ENCODE assay signal across 8 mouse cellular contexts in genomic region chr9:42263709-42264111, GRCm38 (mm10). TPM values are rescaled to one million over a fixed set of nuclear protein-coding genes. Genes with fewer than 3 reads are reported as not detected.
DNase-seq lines count a peak whose midpoint lies in the region; ATAC-seq and TF ChIP-seq lines count a peak whose summit lies in the region.

No protein-coding gene starts in this region.

- H3K9me3 ChIP-seq in forebrain, postnatal 0 days (ENCODE audit: low read length): no peaks in the 10 kb centered on the region
- no peaks in the 10 kb centered on the region for H3K9me3 ChIP-seq in limb, embryonic 11.5 days (ENCODE audit: control insufficient read depth, low read length)
- no peaks in the 10 kb centered on the region for H3K9me3 ChIP-seq in midbrain, postnatal 0 days (ENCODE audit: low read length)

- no peak for TF ChIP-seq CTCF in forebrain, postnatal 0 days (IDR thresholded peaks at IDR 0.05; ENCODE audit: low read depth)
- TF ChIP-seq CTCF in midbrain, postnatal 0 days (IDR thresholded peaks at IDR 0.05): no peak

- peaks cover 16% of the 10 kb centered on the region for H3K36me3 ChIP-seq in forebrain, postnatal 0 days (ENCODE audit: insufficient read depth)
- peaks cover 3% of the 10 kb centered on the region; the same call in 1 of the 2 replicates for H3K36me3 ChIP-seq in limb, embryonic 11.5 days (ENCODE audit: control insufficient read depth, insufficient read depth, low read length)
- peaks cover 7% of the 10 kb centered on the region; the same call in 1 of the 2 replicates for H3K36me3 ChIP-seq in midbrain, postnatal 0 days (ENCODE audit: insufficient read depth, low read length)

- ATAC-seq in forebrain, postnatal 0 days: peak; percentile 49
- ATAC-seq in limb, embryonic 11.5 days (ENCODE audit: insufficient number of reproducible peaks, low FRiP score, low TSS enrichment, low read depth): peak; percentile 63
- ATAC-seq in midbrain, postnatal 0 days (ENCODE audit: low FRiP score): peak; percentile 61

- H3K27me3 ChIP-seq in forebrain, postnatal 0 days (ENCODE audit: insufficient read depth, low read length): no peaks in the 10 kb centered on the region
- H3K27me3 ChIP-seq in limb, embryonic 11.5 days (ENCODE audit: control insufficient read depth, insufficient read depth, low read length): no peaks in the 10 kb centered on the region
- H3K27me3 ChIP-seq in midbrain, postnatal 0 days (ENCODE audit: insufficient read depth, low read length): no peaks in the 10 kb centered on the region

- under 1% methylated on average over 16 of the region's 18 CpGs for WGBS in forebrain, postnatal 0 days
- 0% methylated on average over 16 of the region's 18 CpGs for WGBS in limb, embryonic 11.5 days
- WGBS in midbrain, postnatal 0 days: under 1% methylated on average over 18 of the region's 18 CpGs

- intact Hi-C loops in gastrocnemius, postnatal 14 days (cut with DNase I; ENCODE audit: low total_unique reads): no loop called here

- H3K4me2 ChIP-seq in forebrain, postnatal 0 days (ENCODE audit: low read depth): peak overlapping the region; percentile 68
- H3K4me2 ChIP-seq in limb, embryonic 11.5 days (ENCODE audit: low read depth, severe bottlenecking): peak overlapping the region; percentile 67
- peak overlapping the region; percentile 58 for H3K4me2 ChIP-seq in midbrain, postnatal 0 days (ENCODE audit: low read depth, low read length, poor library complexity, severe bottlenecking)

- DNase-seq in gastrocnemius, postnatal 10 days: peak; percentile 25
- DNase-seq in gastrocnemius, postnatal 14 days: no peak
- peak; percentile 17 to 71 for DNase-seq in spleen, postnatal 4 days (ENCODE audit: low spot score in 2 of 2)
- DNase-seq in spleen, postnatal 14 days (ENCODE audit: low spot score in 2 of 2): no peak
- DNase-seq in forebrain, postnatal 0 days: peak; percentile 49
- peak; percentile 59 for DNase-seq in limb, embryonic 11.5 days (ENCODE audit: low spot score)
- DNase-seq in midbrain, postnatal 0 days (ENCODE audit: low spot score): peak; percentile 19
- no peak for DNase-seq in ovary, postnatal 14 days (ENCODE audit: low spot score)

- H3K4me1 ChIP-seq in forebrain, postnatal 0 days (ENCODE audit: insufficient read depth): peaks cover 24% of the 10 kb centered on the region
- H3K4me1 ChIP-seq in limb, embryonic 11.5 days (ENCODE audit: control insufficient read depth, insufficient read depth, low read length): peaks cover 3% of the 10 kb centered on the region
- peaks cover 6% of the 10 kb centered on the region; the same call in 1 of the 2 replicates for H3K4me1 ChIP-seq in midbrain, postnatal 0 days (ENCODE audit: insufficient read depth, low read length)

- peak overlapping the region; percentile 77 for H3K4me3 ChIP-seq in forebrain, postnatal 0 days (ENCODE audit: low read depth, low read length)
- H3K4me3 ChIP-seq in limb, embryonic 11.5 days (ENCODE audit: low read depth, low read length): peak overlapping the region; percentile 80
- peak overlapping the region; percentile 80 for H3K4me3 ChIP-seq in midbrain, postnatal 0 days (ENCODE audit: low read depth, low read length)

- peak overlapping the region; percentile 81 for H3K9ac ChIP-seq in forebrain, postnatal 0 days
- H3K9ac ChIP-seq in limb, embryonic 11.5 days (ENCODE audit: low read length): peak overlapping the region; percentile 78
- peak overlapping the region; percentile 87 for H3K9ac ChIP-seq in midbrain, postnatal 0 days (replicated peaks; ENCODE audit: low read length, poor library complexity, severe bottlenecking)

- H3K27ac ChIP-seq in forebrain, postnatal 0 days (ENCODE audit: low read depth, low read length): peak overlapping the region; percentile 88
- H3K27ac ChIP-seq in limb, embryonic 11.5 days (replicated peaks; ENCODE audit: low read depth, low read length): peak overlapping the region; percentile 56; the same call in 1 of the 2 replicates
- H3K27ac ChIP-seq in midbrain, postnatal 0 days (ENCODE audit: low read depth, low read length): peak overlapping the region; percentile 77

RNA-seq across cellular contexts. Expression of gene Sc5d, which starts 0.3 kb away (rescaled TPM):
- total RNA-seq in gastrocnemius, postnatal 10 days (2021): 10 to 100 TPM; 16.4 to 17.0 TPM
- total RNA-seq in gastrocnemius, postnatal 14 days (2021): 10 to 100 TPM; 11.8 to 15.6 TPM
- 37.2 and 48.6 TPM in 2 replicates for total RNA-seq in forebrain, postnatal 0 days (2014; rRNA removed)
- polyA plus RNA-seq in forebrain, postnatal 0 days (2015; fragmentation: Nextera tagmentation; extraction: Ambion mirVana): 52.9 and 75.6 TPM in 2 replicates
- 49.6 and 55.2 TPM in 2 replicates for polyA plus RNA-seq in limb, embryonic 11.5 days (2014; fragmentation: Nextera tagmentation; extraction: Ambion mirVana)
- 32.4 and 67.0 TPM in 2 replicates for total RNA-seq in midbrain, postnatal 0 days (2014; rRNA removed)
- polyA plus RNA-seq in midbrain, postnatal 0 days (2015; fragmentation: Nextera tagmentation; extraction: Ambion mirVana): 63.7 and 70.3 TPM in 2 replicates

Comparison
In these comparisons a context has a peak if more than half of its experiments do, and no peak if none do; other contexts are left out.
1. DNase-seq: peak in gastrocnemius, postnatal 10 days (single experiment), spleen, postnatal 4 days (2 of 2), forebrain, postnatal 0 days (single experiment), limb, embryonic 11.5 days (single experiment) and midbrain, postnatal 0 days (single experiment); none in gastrocnemius, postnatal 14 days (single experiment), spleen, postnatal 14 days (0 of 2) and ovary, postnatal 14 days (single experiment).
2. Peak in every context shown above with its lines, with median percentiles within 50 percentile points of each other: ATAC-seq, H3K27ac ChIP-seq, H3K4me2 ChIP-seq, H3K4me3 ChIP-seq and H3K9ac ChIP-seq.